Mouse (Mus musculus): ENCODE measurements at regions not wholly inside any gene's neighbourhood (a gene's known extent, or its start where the extent isn't known, plus 50 kb on each side); places are given as distances from the start of the nearest gene placed in this dataset.

GRCm38 (mm10) chr16:77239176-77239790 is 225.8 kb downstream of the Usp25 start:
- no peak for DNase-seq (ENCODE audit: extremely low spot score, low read depth, low spot score)

- DNase-seq (ENCODE audit: extremely low spot score, low read depth, low spot score), result no peak
Measured at GRCm38 (mm10) chr16:77238358-77239175, 225.1 kb downstream of the Usp25 start.

GRCm38 (mm10) chr16:77237631-77238357 is 224.3 kb downstream of the Usp25 start:
- no peak for DNase-seq (ENCODE audit: extremely low spot score, low read depth, low spot score)

GRCm38 (mm10) chr16:77237272-77237603 is 223.7 kb downstream of the Usp25 start:
- no peak for DNase-seq (ENCODE audit: extremely low spot score, low read depth, low spot score)

- no peak for DNase-seq (ENCODE audit: extremely low spot score, low read depth, low spot score)
Measured at GRCm38 (mm10) chr16:77236509-77237271, 223.2 kb downstream of the Usp25 start.

GRCm38 (mm10) chr16:77236021-77236420 is 222.5 kb downstream of the Usp25 start:
- no peak for DNase-seq (ENCODE audit: extremely low spot score, low read depth, low spot score)

GRCm38 (mm10) chr16:77235449-77235848 is 221.9 kb downstream of the Usp25 start:
- DNase-seq (ENCODE audit: extremely low spot score, low read depth, low spot score), result no peak

All from hindlimb bud, embryonic 11.5 days (tissue).